Mouse (Mus musculus) brain, embryonic 18.5 days (tissue): ENCODE results near the gene Ninj2.

ENCODE experiments used
- DNase-seq: peaks from one replicate; pipeline ENCODE4 v3.0.0-alpha.2; 2012; ENCODE audit warnings: low read depth, low spot score

The Ninj2 gene

GRCm38 (mm10) chr6:120197964-120198363 lies 104.8 kb downstream of the Ninj2 start:
- no peak for DNase-seq

GRCm38 (mm10) chr6:120199638-120200394 lies 106.7 kb downstream of the Ninj2 start:
- no peak for DNase-seq

- DNase-seq, result no peak
Observed at GRCm38 (mm10) chr6:120201956-120202355, 108.8 kb downstream of the Ninj2 start.

- no peak for DNase-seq
Observed at GRCm38 (mm10) chr6:120202406-120202805, 109.3 kb downstream of the Ninj2 start.

GRCm38 (mm10) chr6:120206586-120206985 lies 113.4 kb downstream of the Ninj2 start:
- no peak for DNase-seq

- no peak for DNase-seq
Observed at GRCm38 (mm10) chr6:120211536-120211935, 118.4 kb downstream of the Ninj2 start.

- DNase-seq, result no peak
Observed at GRCm38 (mm10) chr6:120216702-120217101, 123.6 kb downstream of the Ninj2 start.

- no peak for DNase-seq
Observed at GRCm38 (mm10) chr6:120219281-120219680, 126.1 kb downstream of the Ninj2 start.

- no peak for DNase-seq
Observed at GRCm38 (mm10) chr6:120222669-120223068, 129.5 kb downstream of the Ninj2 start.

- no peak for DNase-seq
Observed at GRCm38 (mm10) chr6:120225355-120225754, 132.2 kb downstream of the Ninj2 start.

- no peak for DNase-seq
Observed at GRCm38 (mm10) chr6:120227068-120227467, 133.9 kb downstream of the Ninj2 start.

- no peak for DNase-seq
Observed at GRCm38 (mm10) chr6:120229806-120230205, 136.7 kb downstream of the Ninj2 start.

GRCm38 (mm10) chr6:120230441-120230840 lies 137.3 kb downstream of the Ninj2 start:
- DNase-seq, result no peak

- no peak for DNase-seq
Observed at GRCm38 (mm10) chr6:120232885-120233284, 139.7 kb downstream of the Ninj2 start.

GRCm38 (mm10) chr6:120235874-120236273 lies 142.7 kb downstream of the Ninj2 start:
- DNase-seq, result no peak

- no peak for DNase-seq
Observed at GRCm38 (mm10) chr6:120240461-120240860, 147.3 kb downstream of the Ninj2 start.

GRCm38 (mm10) chr6:120241453-120241852 lies 148.3 kb downstream of the Ninj2 start:
- no peak for DNase-seq

- DNase-seq, result no peak
Observed at GRCm38 (mm10) chr6:120242530-120242929, 149.4 kb downstream of the Ninj2 start.

- no peak for DNase-seq
Observed at GRCm38 (mm10) chr6:120243250-120243649, 150.1 kb downstream of the Ninj2 start.

GRCm38 (mm10) chr6:120246676-120247075 lies 153.5 kb downstream of the Ninj2 start:
- no peak for DNase-seq

GRCm38 (mm10) chr6:120249831-120250230 lies 156.7 kb downstream of the Ninj2 start:
- DNase-seq, result no peak
